Mouse (Mus musculus) embryonic facial prominence, embryonic 15.5 days (tissue): ENCODE data around the gene Brat1. TPM values are rescaled to one million over a fixed set of nuclear protein-coding genes. Genes with fewer than 3 reads are reported as not detected.

ENCODE experiments used
- ATAC-seq: fragments of 200-750 bp; cut with Nextera tagmentation; 2 replicates; pipeline ENCODE4 v1.8.0; 2017; ENCODE audit warnings: low read depth, moderate TSS enrichment; ENCODE audit not compliant: insufficient number of reproducible peaks, low FRiP score, low TSS enrichment
- H3K27ac ChIP-seq: fragments of 300-500 bp; sonication (generic); replicated peaks from 2 replicates; pipeline ENCODE4 v1.5.1; 2015; ENCODE audit warnings: mild to moderate bottlenecking, inconsistent platforms
- H3K27me3 ChIP-seq: fragments of 300-500 bp; sonication (generic); 2 replicates; pipeline ENCODE4 v1.6.1; 2015; ENCODE audit warnings: inconsistent platforms
- H3K36me3 ChIP-seq: fragments of 300-500 bp; sonication (generic); 2 replicates; pipeline ENCODE4 v1.6.1; 2015; ENCODE audit warnings: mild to moderate bottlenecking, inconsistent platforms
- H3K4me1 ChIP-seq: fragments of 300-500 bp; sonication (generic); 2 replicates; pipeline ENCODE4 v1.6.1; 2015; ENCODE audit warnings: inconsistent platforms
- H3K4me2 ChIP-seq: fragments of 300-500 bp; sonication (generic); replicated peaks from 2 replicates; pipeline ENCODE4 v1.6.1; 2015; ENCODE audit warnings: mild to moderate bottlenecking, inconsistent platforms
- H3K4me3 ChIP-seq: fragments of 300-500 bp; sonication (generic); replicated peaks from 2 replicates; pipeline ENCODE4 v1.5.1; 2015; ENCODE audit warnings: mild to moderate bottlenecking, inconsistent platforms
- H3K9ac ChIP-seq: fragments of 300-500 bp; sonication (generic); 2 replicates; pipeline ENCODE4 v1.6.1; 2015; ENCODE audit warnings: inconsistent platforms
- H3K9me3 ChIP-seq: fragments of 300-500 bp; sonication (generic); replicated peaks from 2 replicates; pipeline ENCODE4 v1.6.1; 2016; ENCODE audit warnings: inconsistent platforms
- WGBS: fragments of 180-500 bp; shearing (Covaris S2); methylation state at CpG from one replicate; pipeline ENCODE4 v1.1.7; 2015; 5-methylcytosine and 5-hydroxymethylcytosine counted together
- polyA plus RNA-seq: library from polyadenylated mRNA; unstranded; fragments of >200 nt; fragmentation: Nextera tagmentation; extraction: Ambion mirVana; gene quantifications from 2 replicates; pipeline ENCODE4 v1.2.1, GENCODE M21; 2015

Gene Brat1
- polyA plus RNA-seq, 1 experiment from 2014 or later, result 26.0 TPM

- 63% methylated on average over 19 of the region's 19 CpGs for WGBS
- Histone ChIP-seq H3K9ac (peak overlapping the region; percentile 77), H3K36me3 (peaks cover 13% of the 10 kb centered on the region), H3K4me1 (peaks cover 42% of the 10 kb centered on the region), H3K27me3 (no peaks in the 10 kb centered on the region), H3K27ac (peak overlapping the region; percentile 91), H3K4me3 (peak overlapping the region; percentile 85), H3K4me2 (peak overlapping the region; percentile 74), H3K9me3 (no peaks in the 10 kb centered on the region)
- ATAC-seq, result no peak
These were observed 2.1 kb upstream of the Brat1 start for GRCm38 (mm10) chr5:140702618-140703175.

- 35% methylated on average over 17 of the region's 17 CpGs for WGBS
- peak overlapping the region; percentile 93 for H3K27ac ChIP-seq
These were observed 1.1 kb upstream of the Brat1 start for GRCm38 (mm10) chr5:140703480-140704377.

GRCm38 (mm10) chr5:140705501-140706171 is 825 bp downstream of the Brat1 start:
- H3K27ac ChIP-seq, result peak overlapping the region; percentile 87

More at GRCm38 (mm10) chr5:140703480-140704377, 1.1 kb upstream of the Brat1 start:
- no peak overlapping the region for H3K9ac ChIP-seq
- H3K27me3 ChIP-seq, result no peaks in the 10 kb centered on the region
- H3K36me3 ChIP-seq, result peaks cover 18% of the 10 kb centered on the region; the same call in 1 of the 2 replicates
- peak overlapping the region; percentile 62 for H3K4me3 ChIP-seq
- H3K4me2 ChIP-seq, result peak overlapping the region; percentile 77
- no peak for ATAC-seq
- no peaks in the 10 kb centered on the region for H3K9me3 ChIP-seq
- peaks cover 42% of the 10 kb centered on the region for H3K4me1 ChIP-seq

GRCm38 (mm10) chr5:140710315-140710714 is 5.5 kb downstream of the Brat1 start:
- Histone ChIP-seq H3K9ac (no peak overlapping the region), H3K36me3 (peaks cover 71% of the 10 kb centered on the region), H3K4me1 (peaks cover 9% of the 10 kb centered on the region), H3K27me3 (no peaks in the 10 kb centered on the region), H3K27ac (no peak overlapping the region), H3K4me2 (no peak overlapping the region), H3K9me3 (no peaks in the 10 kb centered on the region), H3K4me3 (no peak overlapping the region)
- 90% methylated on average over 6 of the region's 6 CpGs for WGBS
- ATAC-seq, result no peak

More at GRCm38 (mm10) chr5:140705501-140706171, 825 bp downstream of the Brat1 start:
- Histone ChIP-seq H3K9ac (peak overlapping the region; percentile 58), H3K9me3 (no peaks in the 10 kb centered on the region), H3K4me3 (peak overlapping the region; percentile 62), H3K36me3 (peaks cover 24% of the 10 kb centered on the region), H3K4me2 (peak overlapping the region; percentile 77), H3K4me1 (peaks cover 38% of the 10 kb centered on the region), H3K27me3 (no peaks in the 10 kb centered on the region)
- WGBS, result 40% methylated on average over 7 of the region's 7 CpGs
- ATAC-seq, result no peak

- 72% methylated on average over 5 of the region's 5 CpGs for WGBS
These were observed 6.2 kb downstream of the Brat1 start for GRCm38 (mm10) chr5:140711040-140711439.

GRCm38 (mm10) chr5:140720773-140721172 is 16.0 kb downstream of the Brat1 start:
- Histone ChIP-seq H3K9ac (no peak overlapping the region), H3K36me3 (peaks cover 41% of the 10 kb centered on the region), H3K4me1 (no peaks in the 10 kb centered on the region), H3K9me3 (no peaks in the 10 kb centered on the region), H3K4me2 (no peak overlapping the region), H3K27ac (no peak overlapping the region), H3K27me3 (no peaks in the 10 kb centered on the region), H3K4me3 (no peak overlapping the region)
- no peak for ATAC-seq
- 67% methylated on average over 7 of the region's 7 CpGs for WGBS

More at GRCm38 (mm10) chr5:140711040-140711439, 6.2 kb downstream of the Brat1 start:
- Histone ChIP-seq H3K27ac (no peak overlapping the region), H3K36me3 (peaks cover 78% of the 10 kb centered on the region), H3K4me1 (peaks cover 2% of the 10 kb centered on the region), H3K4me3 (no peak overlapping the region), H3K4me2 (no peak overlapping the region), H3K27me3 (no peaks in the 10 kb centered on the region), H3K9me3 (no peaks in the 10 kb centered on the region), H3K9ac (no peak overlapping the region)
- no peak for ATAC-seq

- H3K4me2 ChIP-seq, result no peak overlapping the region
- H3K27ac ChIP-seq, result no peak overlapping the region
- no peaks in the 10 kb centered on the region for H3K4me1 ChIP-seq
- ATAC-seq, result no peak
- H3K27me3 ChIP-seq, result no peaks in the 10 kb centered on the region
- no peaks in the 10 kb centered on the region for H3K9me3 ChIP-seq
- no peak overlapping the region for H3K9ac ChIP-seq
- H3K36me3 ChIP-seq, result peaks cover 28% of the 10 kb centered on the region
- WGBS, result 73% methylated on average over 3 of the region's 3 CpGs
- no peak overlapping the region for H3K4me3 ChIP-seq
These were observed 17.3 kb downstream of the Brat1 start for GRCm38 (mm10) chr5:140722121-140722520.

- Histone ChIP-seq H3K27ac (no peak within 1 kb of the TSS), H3K4me3 (no peak within 1 kb of the TSS), H3K9ac (no peak within 1 kb of the TSS), H3K4me1 (no peaks in the 10 kb centered on the region), H3K27me3 (no peaks in the 10 kb centered on the region), H3K36me3 (peaks cover 11% of the 10 kb centered on the region), H3K9me3 (no peaks in the 10 kb centered on the region), H3K4me2 (no peak within 1 kb of the TSS)
- WGBS, result 62% methylated on average over 13 of the region's 13 CpGs
- ATAC-seq, result no peak
These were observed 19.0 kb downstream of the Brat1 start, which contains the start of gene Amz1 for GRCm38 (mm10) chr5:140723822-140724221. Gene Amz1 (plus strand): TSS chr5:140724127.

GRCm38 (mm10) chr5:140726062-140726839 is 21.4 kb downstream of the Brat1 start:
- no peak for ATAC-seq
- no peaks in the 10 kb centered on the region for H3K36me3 ChIP-seq
- H3K27ac ChIP-seq, result no peak overlapping the region
- H3K4me3 ChIP-seq, result no peak overlapping the region
- WGBS, result 84% methylated on average over 7 of the region's 7 CpGs
- H3K27me3 ChIP-seq, result no peaks in the 10 kb centered on the region
- no peaks in the 10 kb centered on the region for H3K9me3 ChIP-seq
- no peak overlapping the region for H3K4me2 ChIP-seq
- no peak overlapping the region for H3K9ac ChIP-seq
- H3K4me1 ChIP-seq, result no peaks in the 10 kb centered on the region

GRCm38 (mm10) chr5:140726946-140727740 is 22.3 kb downstream of the Brat1 start:
- H3K9ac ChIP-seq, result no peak overlapping the region
- H3K36me3 ChIP-seq, result no peaks in the 10 kb centered on the region
- no peaks in the 10 kb centered on the region for H3K4me1 ChIP-seq
- H3K4me3 ChIP-seq, result no peak overlapping the region
- no peaks in the 10 kb centered on the region for H3K27me3 ChIP-seq
- ATAC-seq, result no peak
- H3K9me3 ChIP-seq, result no peaks in the 10 kb centered on the region
- H3K4me2 ChIP-seq, result no peak overlapping the region
- WGBS, result 79% methylated on average over 17 of the region's 17 CpGs
- no peak overlapping the region for H3K27ac ChIP-seq
